8 mouse cellular contexts compared by ENCODE assay signal in genomic region chr10:127677591-127678336, GRCm38 (mm10). TPM values are rescaled to one million over a fixed set of nuclear protein-coding genes. Genes with fewer than 3 reads are reported as not detected.
DNase-seq lines count a peak whose midpoint lies in the region; ATAC-seq and TF ChIP-seq lines count a peak whose summit lies in the region.

No protein-coding gene starts in this region.

- peak overlapping the region; percentile 77 for H3K9ac ChIP-seq in liver, embryonic 15.5 days
- H3K9ac ChIP-seq in neural tube, embryonic 13.5 days, result peak overlapping the region; percentile 77

- TF ChIP-seq CTCF in kidney, adult 2 months (conservative IDR thresholded peaks at IDR 0.05; ENCODE audit: insufficient read depth, insufficient read length, low read depth, low read length), result peak; percentile 97

- no peaks in the 10 kb centered on the region for H3K36me3 ChIP-seq in kidney, adult 2 months (ENCODE audit: control insufficient read depth, insufficient read depth, low read length)
- H3K36me3 ChIP-seq in liver, embryonic 15.5 days (replicated peaks), result no peaks in the 10 kb centered on the region
- no peaks in the 10 kb centered on the region for H3K36me3 ChIP-seq in neural tube, embryonic 13.5 days

- peak overlapping the region; percentile 70 for H3K4me3 ChIP-seq in kidney, adult 2 months (ENCODE audit: insufficient read depth, low read depth, low read length)
- peak overlapping the region; percentile 87 for H3K4me3 ChIP-seq in liver, embryonic 15.5 days (replicated peaks)
- H3K4me3 ChIP-seq in neural tube, embryonic 13.5 days, result peak overlapping the region; percentile 80

- no peaks in the 10 kb centered on the region; the same call in 1 of the 2 replicates for H3K4me1 ChIP-seq in kidney, adult 2 months (ENCODE audit: control insufficient read depth, insufficient read depth, low read length)
- peaks cover 46% of the 10 kb centered on the region for H3K4me1 ChIP-seq in liver, embryonic 15.5 days (replicated peaks)
- peaks cover 17% of the 10 kb centered on the region for H3K4me1 ChIP-seq in neural tube, embryonic 13.5 days (replicated peaks)

- no peak for TF ChIP-seq POLR2A in kidney, adult 2 months (IDR thresholded peaks at IDR 0.05; ENCODE audit: low read depth, low read length)

- H3K4me2 ChIP-seq in liver, embryonic 15.5 days, result peak overlapping the region; percentile 96
- peak overlapping the region; percentile 97 for H3K4me2 ChIP-seq in neural tube, embryonic 13.5 days

- peak; percentile 59 to 68 for DNase-seq in urinary bladder, postnatal 4 days (ENCODE audit: low spot score in 2 of 2)
- DNase-seq in urinary bladder, adult 2 months (ENCODE audit: low spot score), result no peak
- DNase-seq in cerebellum, postnatal 25 days, result peak; percentile 16 to 72
- DNase-seq in kidney, adult 2 months, result peak; percentile 85
- DNase-seq in thymus, postnatal 14 days, result peak; percentile 86

- H3K9me3 ChIP-seq in liver, embryonic 15.5 days (replicated peaks), result no peaks in the 10 kb centered on the region
- no peaks in the 10 kb centered on the region for H3K9me3 ChIP-seq in neural tube, embryonic 13.5 days

- H3K27ac ChIP-seq in kidney, adult 2 months (ENCODE audit: insufficient read depth, low read depth, low read length), result no peak overlapping the region
- H3K27ac ChIP-seq in liver, embryonic 15.5 days (replicated peaks), result peak overlapping the region; percentile 88
- H3K27ac ChIP-seq in neural tube, embryonic 13.5 days (replicated peaks), result 0 out of 2 replicates have a peak overlapping the region, but pooled peaks have one; percentile 61

- no peaks in the 10 kb centered on the region for H3K27me3 ChIP-seq in kidney, adult 2 months (replicated peaks; ENCODE audit: control insufficient read depth, insufficient read depth, low read length)
- no peaks in the 10 kb centered on the region for H3K27me3 ChIP-seq in liver, embryonic 15.5 days
- no peaks in the 10 kb centered on the region for H3K27me3 ChIP-seq in neural tube, embryonic 13.5 days

- WGBS in kidney, adult 2 months, result 8% methylated on average over 14 of the region's 14 CpGs
- 7% methylated on average over 14 of the region's 14 CpGs for WGBS in liver, embryonic 15.5 days (ENCODE audit: insufficient replicate concordance)
- WGBS in neural tube, embryonic 13.5 days, result 15% methylated on average over 14 of the region's 14 CpGs

- peak; percentile 35 for ATAC-seq in granulocyte monocyte progenitor cell, adult 5-6 weeks (replicated peaks; ENCODE audit: poor library complexity, severe bottlenecking)
- ATAC-seq in liver, embryonic 15.5 days (ENCODE audit: insufficient read depth), result no peak
- ATAC-seq in neural tube, embryonic 13.5 days (ENCODE audit: low read depth), result no peak

RNA-seq across cellular contexts. Expression of gene Nab2, which starts 9.4 kb away (rescaled TPM):
- polyA plus RNA-seq in urinary bladder, adult 2 months (2012; rRNA removed), result 27.5 and 29.1 TPM in 2 replicates
- 7.3 and 11.4 TPM in 2 replicates for total RNA-seq in granulocyte monocyte progenitor cell, adult 5-6 weeks (2014; fragmentation: Nextera tagmentation)
- 2.6 and 4.7 TPM in 2 replicates for total RNA-seq in granulocyte monocyte progenitor cell, adult 5-6 weeks (2017)
- polyA plus RNA-seq in kidney, adult 2 months (2012; rRNA removed), result 17.9 and 18.6 TPM in 2 replicates
- polyA plus RNA-seq in liver, embryonic 15.5 days (2015; fragmentation: Nextera tagmentation; extraction: Ambion mirVana), result 2.9 and 3.5 TPM in 2 replicates
- 4.0 and 4.5 TPM in 2 replicates for polyA plus RNA-seq in neural tube, embryonic 13.5 days (2015; fragmentation: Nextera tagmentation; extraction: Ambion mirVana)

RNA-seq across cellular contexts. Expression of gene Nemp1, which starts 11.1 kb away (rescaled TPM):
- polyA plus RNA-seq in urinary bladder, adult 2 months (2012; rRNA removed), result 8.3 and 9.1 TPM in 2 replicates
- 14.7 and 18.9 TPM in 2 replicates for total RNA-seq in granulocyte monocyte progenitor cell, adult 5-6 weeks (2014; fragmentation: Nextera tagmentation)
- 21.7 TPM in 2 replicates for total RNA-seq in granulocyte monocyte progenitor cell, adult 5-6 weeks (2017)
- 2.3 and 2.5 TPM in 2 replicates for polyA plus RNA-seq in kidney, adult 2 months (2012; rRNA removed)
- 5.3 and 5.7 TPM in 2 replicates for polyA plus RNA-seq in liver, embryonic 15.5 days (2015; fragmentation: Nextera tagmentation; extraction: Ambion mirVana)
- 3.3 and 3.6 TPM in 2 replicates for polyA plus RNA-seq in neural tube, embryonic 13.5 days (2015; fragmentation: Nextera tagmentation; extraction: Ambion mirVana)

RNA-seq across cellular contexts. Expression of gene Myo1a, which starts 27.2 kb away (rescaled TPM):
- polyA plus RNA-seq in urinary bladder, adult 2 months (2012; rRNA removed), result 0.22 and 0.39 TPM in 2 replicates
- total RNA-seq in granulocyte monocyte progenitor cell, adult 5-6 weeks (2014; fragmentation: Nextera tagmentation), result not detected in 2 replicates
- total RNA-seq in granulocyte monocyte progenitor cell, adult 5-6 weeks (2017), result not detected in 2 replicates
- 0.06 and 0.18 TPM in 2 replicates for polyA plus RNA-seq in kidney, adult 2 months (2012; rRNA removed)
- polyA plus RNA-seq in liver, embryonic 15.5 days (2015; fragmentation: Nextera tagmentation; extraction: Ambion mirVana), result 0.08 and 0.12 TPM in 2 replicates
- polyA plus RNA-seq in neural tube, embryonic 13.5 days (2015; fragmentation: Nextera tagmentation; extraction: Ambion mirVana), result 0.88 and 0.96 TPM in 2 replicates

RNA-seq across cellular contexts. Expression of gene Stat6, which starts 35.0 kb away (rescaled TPM):
- 78.1 and 88.7 TPM in 2 replicates for polyA plus RNA-seq in urinary bladder, adult 2 months (2012; rRNA removed)
- 71.6 and 82.1 TPM in 2 replicates for total RNA-seq in granulocyte monocyte progenitor cell, adult 5-6 weeks (2014; fragmentation: Nextera tagmentation)
- 46.0 and 67.5 TPM in 2 replicates for total RNA-seq in granulocyte monocyte progenitor cell, adult 5-6 weeks (2017)
- 70.2 and 72.1 TPM in 2 replicates for polyA plus RNA-seq in kidney, adult 2 months (2012; rRNA removed)
- polyA plus RNA-seq in liver, embryonic 15.5 days (2015; fragmentation: Nextera tagmentation; extraction: Ambion mirVana), result 14.3 and 15.6 TPM in 2 replicates
- 5.9 and 6.0 TPM in 2 replicates for polyA plus RNA-seq in neural tube, embryonic 13.5 days (2015; fragmentation: Nextera tagmentation; extraction: Ambion mirVana)

RNA-seq across cellular contexts. Expression of gene Tac2, which starts 46.5 kb away (rescaled TPM):
- polyA plus RNA-seq in urinary bladder, adult 2 months (2012; rRNA removed), result not detected in 2 replicates
- not detected in 2 replicates for total RNA-seq in granulocyte monocyte progenitor cell, adult 5-6 weeks (2014; fragmentation: Nextera tagmentation)
- not detected in 2 replicates for total RNA-seq in granulocyte monocyte progenitor cell, adult 5-6 weeks (2017)
- 0.26 TPM in 1 of 2 replicates, not detected in the other for polyA plus RNA-seq in kidney, adult 2 months (2012; rRNA removed)
- 15.3 and 18.4 TPM in 2 replicates for polyA plus RNA-seq in liver, embryonic 15.5 days (2015; fragmentation: Nextera tagmentation; extraction: Ambion mirVana)
- 0.31 and 1.9 TPM in 2 replicates for polyA plus RNA-seq in neural tube, embryonic 13.5 days (2015; fragmentation: Nextera tagmentation; extraction: Ambion mirVana)
